Mouse (Mus musculus) liver, embryonic 16.5 days (tissue): ENCODE data around the gene Fam170b. TPM values are rescaled to one million over a fixed set of nuclear protein-coding genes. Genes with fewer than 3 reads are reported as not detected.

Source experiments
- ATAC-seq: fragments of 200-750 bp; cut with Nextera tagmentation; 2 replicates; pipeline ENCODE4 v1.8.0; 2017; ENCODE audit warnings: low read depth, mild to moderate bottlenecking, moderate number of reproducible peaks, moderate library complexity
- H3K27ac ChIP-seq: fragments of 300-500 bp; sonication (generic); 2 replicates; pipeline ENCODE4 v1.5.1; 2014; ENCODE audit warnings: mild to moderate bottlenecking, low read length
- H3K27me3 ChIP-seq: fragments of 300-500 bp; sonication (generic); 2 replicates; pipeline ENCODE4 v1.6.1; 2014; ENCODE audit warnings: low read depth, low read length, mixed read lengths; ENCODE audit not compliant: control insufficient read depth, insufficient read depth
- H3K36me3 ChIP-seq: fragments of 300-500 bp; sonication (generic); 2 replicates; pipeline ENCODE4 v1.6.1; 2014; ENCODE audit warnings: mild to moderate bottlenecking; ENCODE audit not compliant: control insufficient read depth, insufficient read depth
- H3K4me1 ChIP-seq: fragments of 300-500 bp; sonication (generic); 2 replicates; pipeline ENCODE4 v1.6.1; 2014; ENCODE audit warnings: low read depth, low read length, mixed read lengths; ENCODE audit not compliant: control insufficient read depth
- H3K4me2 ChIP-seq: fragments of 300-500 bp; sonication (generic); 2 replicates; pipeline ENCODE4 v1.6.1; 2014; ENCODE audit warnings: low read depth, low read length, mixed read lengths
- H3K4me3 ChIP-seq: fragments of 300-500 bp; sonication (generic); 2 replicates; pipeline ENCODE4 v1.5.1; 2014; ENCODE audit warnings: low read depth, mild to moderate bottlenecking, low read length
- H3K9ac ChIP-seq: fragments of 300-500 bp; sonication (generic); 2 replicates; pipeline ENCODE4 v1.6.1; 2014; ENCODE audit warnings: low read depth, low read length
- H3K9me3 ChIP-seq: fragments of 300-500 bp; sonication (generic); replicated peaks from 2 replicates; pipeline ENCODE4 v1.6.1; 2016; ENCODE audit warnings: low read length; ENCODE audit not compliant: control insufficient read depth
- WGBS: fragments of 180-500 bp; shearing (Covaris S2); extraction: QIAGEN DNeasy Blood & Tissue Kit; methylation state at CpG from one replicate; pipeline ENCODE4 v1.1.7; 2014; ENCODE audit not compliant: insufficient replicate concordance; 5-methylcytosine and 5-hydroxymethylcytosine counted together
- polyA plus RNA-seq: library from polyadenylated mRNA; unstranded; fragments of >200 nt; fragmentation: Nextera tagmentation; extraction: Ambion mirVana; gene quantifications from 2 replicates; pipeline ENCODE4 v1.2.1, GENCODE M21; 2015

Fam170b gene
- polyA plus RNA-seq, 1 experiment from 2014 or later, result 0.11 TPM

DNA sequence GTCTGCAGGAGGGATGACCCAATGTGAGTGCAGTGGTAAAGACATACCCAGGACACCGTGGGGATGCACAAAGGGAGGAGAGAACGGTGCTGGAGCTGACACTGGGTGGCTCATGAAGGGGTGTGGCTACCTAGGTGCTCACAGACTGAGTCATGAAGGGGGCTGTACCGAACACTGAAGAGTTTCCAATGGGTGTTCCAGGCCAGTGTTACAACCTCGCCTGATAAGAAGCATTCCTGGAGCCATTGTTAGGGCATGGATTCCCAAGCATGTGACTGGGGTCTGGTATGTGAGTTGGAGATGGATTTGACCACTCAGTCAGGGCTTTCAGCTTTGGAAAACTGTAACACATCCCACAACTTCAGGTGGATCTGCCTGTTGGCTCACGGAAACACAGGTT lies 38.2 kb downstream of the Fam170b start:
- H3K36me3 ChIP-seq, result no peaks in the 10 kb centered on the region
- H3K4me3 ChIP-seq, result no peak overlapping the region
- H3K9me3 ChIP-seq, result no peaks in the 10 kb centered on the region
- no peak overlapping the region for H3K9ac ChIP-seq
- no peak overlapping the region for H3K4me2 ChIP-seq
- H3K27ac ChIP-seq, result no peak overlapping the region
- no peak for ATAC-seq
- H3K4me1 ChIP-seq, result no peaks in the 10 kb centered on the region
- WGBS, result 60% methylated on average over 5 of the region's 5 CpGs
- no peaks in the 10 kb centered on the region for H3K27me3 ChIP-seq

DNA sequence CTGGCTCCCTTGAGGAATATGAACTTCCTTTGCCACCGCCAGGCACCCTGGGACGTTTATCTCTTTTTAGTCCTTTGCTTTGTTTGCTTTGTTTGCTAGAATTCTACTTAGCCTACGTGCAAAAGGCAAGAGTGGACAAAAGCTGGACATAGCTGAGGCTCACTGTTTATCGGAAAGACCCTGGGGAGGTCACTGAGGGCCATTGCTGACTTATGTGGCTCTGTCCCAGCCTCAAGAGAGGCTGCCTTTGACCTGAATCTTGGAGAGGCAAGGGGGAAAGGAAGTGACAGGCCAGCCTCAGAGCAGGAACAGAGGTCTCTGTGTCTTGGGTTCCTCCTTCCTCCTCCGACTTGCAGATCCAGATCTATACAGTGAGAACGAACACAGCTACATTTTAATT lies 43.8 kb downstream of the Fam170b start:
- 45% methylated on average over 6 of the region's 6 CpGs for WGBS
- Histone ChIP-seq H3K9me3 (no peaks in the 10 kb centered on the region), H3K27me3 (no peaks in the 10 kb centered on the region), H3K36me3 (no peaks in the 10 kb centered on the region), H3K4me3 (no peak overlapping the region), H3K9ac (no peak overlapping the region), H3K27ac (no peak overlapping the region), H3K4me1 (no peaks in the 10 kb centered on the region; the same call in 1 of the 2 replicates), H3K4me2 (no peak overlapping the region)
- peak; percentile 72 for ATAC-seq

DNA sequence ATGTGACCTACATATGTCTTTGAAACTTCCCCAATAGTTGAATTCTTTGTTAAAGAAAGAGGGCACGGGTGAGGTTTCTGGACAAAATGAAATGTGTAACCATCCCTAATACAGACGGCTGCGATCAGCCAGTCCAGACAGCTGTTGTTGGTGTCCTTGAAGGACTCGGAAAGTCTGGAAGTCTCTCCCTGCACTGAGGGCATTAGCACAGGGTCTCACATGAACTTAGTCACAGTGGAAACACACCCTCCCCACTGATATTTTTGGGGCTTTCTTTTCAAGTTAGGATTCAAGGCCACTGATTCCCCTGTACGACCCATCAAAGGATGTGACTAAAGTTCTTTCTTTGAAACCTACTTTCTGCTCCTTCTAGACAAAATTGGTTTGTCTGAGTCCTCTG lies 46.6 kb downstream of the Fam170b start:
- no peak overlapping the region for H3K9ac ChIP-seq
- no peaks in the 10 kb centered on the region; the same call in 1 of the 2 replicates for H3K4me1 ChIP-seq
- H3K36me3 ChIP-seq, result no peaks in the 10 kb centered on the region
- no peak overlapping the region for H3K27ac ChIP-seq
- 70% methylated on average over 5 of the region's 5 CpGs for WGBS
- H3K27me3 ChIP-seq, result no peaks in the 10 kb centered on the region
- H3K4me3 ChIP-seq, result no peak overlapping the region
- no peaks in the 10 kb centered on the region for H3K9me3 ChIP-seq
- no peak for ATAC-seq
- no peak overlapping the region for H3K4me2 ChIP-seq

DNA sequence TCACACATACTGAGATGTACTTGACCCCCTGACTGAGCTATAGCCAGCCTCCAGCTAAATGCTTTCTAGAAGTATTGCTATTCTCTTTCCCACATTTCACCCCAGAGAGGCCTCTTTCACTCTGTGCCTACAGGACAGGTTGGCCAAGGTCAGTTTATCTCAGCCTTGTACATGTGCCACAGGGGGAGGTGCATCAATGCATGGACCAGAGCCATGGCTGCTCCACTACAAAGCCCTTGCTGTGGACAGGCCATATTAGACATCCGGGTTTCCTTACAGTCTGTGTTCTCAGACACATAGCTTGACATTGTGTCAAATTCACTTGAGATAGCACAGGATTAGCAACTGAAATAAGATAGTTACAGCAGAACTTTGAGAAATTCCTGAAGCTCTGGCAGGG lies 47.9 kb downstream of the Fam170b start:
- no peak; the same call in 1 of the 2 replicates for ATAC-seq
- H3K36me3 ChIP-seq, result no peaks in the 10 kb centered on the region
- no peak overlapping the region for H3K27ac ChIP-seq
- H3K4me1 ChIP-seq, result no peaks in the 10 kb centered on the region; the same call in 1 of the 2 replicates
- no peaks in the 10 kb centered on the region for H3K27me3 ChIP-seq
- H3K4me3 ChIP-seq, result no peak overlapping the region
- no peak overlapping the region for H3K9ac ChIP-seq
- no peak overlapping the region for H3K4me2 ChIP-seq
- WGBS, result 63% methylated on average over 1 of the region's 1 CpGs
- H3K9me3 ChIP-seq, result no peaks in the 10 kb centered on the region

Other genes with a start within 250 kb of the Fam170b start
- gene Prrxl1, start 234.6 kb upstream of the Fam170b start, polyA plus RNA-seq, result not detected in 2 replicates
- 0.15 and 0.20 TPM in 2 replicates for gene 3425401B19Rik, start 148.7 kb upstream of the Fam170b start, polyA plus RNA-seq
- 1.2 and 1.6 TPM in 2 replicates for gene Tmem273, start 48.0 kb upstream of the Fam170b start, polyA plus RNA-seq
- gene Vstm4, start 22.8 kb downstream of the Fam170b start, polyA plus RNA-seq, result 4.9 and 6.4 TPM in 2 replicates
- gene Lrrc18, start 157.4 kb downstream of the Fam170b start, polyA plus RNA-seq, result 0.07 and 0.11 TPM in 2 replicates